Mouse (Mus musculus) E14TG2a.4 (cell line): Measurements from ENCODE around the gene Nf1.

Experiments
- CTCF ChIP-seq: conservative IDR thresholded peaks from 2 replicates; pipeline ENCODE4 v1.5.1; 2014; ENCODE audit warnings: low read length
- POU5F1 ChIP-seq: IDR thresholded peaks from 2 replicates; pipeline ENCODE4 v1.6.1; 2014; ENCODE audit warnings: low read length, borderline replicate concordance

DNA sequence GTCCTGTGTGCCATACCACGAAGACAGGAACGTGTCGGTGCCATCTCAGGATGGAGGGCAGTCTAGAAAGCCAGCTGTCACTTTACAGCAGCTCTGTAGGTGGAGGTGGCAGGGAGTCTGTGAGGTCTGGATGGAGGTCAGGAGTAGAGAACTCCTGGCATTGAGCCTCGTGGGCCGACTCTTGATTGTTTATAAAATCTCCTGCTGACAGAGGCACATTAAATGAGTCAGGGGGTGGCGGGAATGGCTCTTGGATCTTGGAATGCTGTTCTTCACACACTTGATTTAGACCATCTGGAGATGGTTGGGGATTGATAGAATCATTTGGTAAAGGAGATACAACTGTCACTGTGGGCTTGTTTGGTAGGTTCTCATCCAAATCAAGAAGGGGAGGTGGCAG is 175.8 kb downstream of the Nf1 start:
- no peak for TF ChIP-seq CTCF
- TF ChIP-seq POU5F1 = no peak
